Mouse (Mus musculus) E14TG2a.4 (cell line): ENCODE measurements around the gene Runx1.

Experiments
- CTCF ChIP-seq: conservative IDR thresholded peaks from 2 replicates; pipeline ENCODE4 v1.5.1; 2014; ENCODE audit warnings: low read length
- POU5F1 ChIP-seq: IDR thresholded peaks from 2 replicates; pipeline ENCODE4 v1.6.1; 2014; ENCODE audit warnings: low read length, borderline replicate concordance

- TF ChIP-seq CTCF (no peak), POU5F1 (no peak)
Measured at GRCm38 (mm10) chr16:92599451-92599850, 226.5 kb downstream of the Runx1 start.
